Mouse (Mus musculus) cerebellum, postnatal 14 days (tissue): ENCODE data around the gene Pmel.
A peak's percentile ranks its signal among the peaks of the same experiment; 100 is the strongest.

Experiments
- DNase-seq, 2 experiments: peaks; one replicate each; pipeline ENCODE4 v3.0.0; 2021; ENCODE audit warnings: mixed read lengths in 2 of 2

The Pmel gene

DNA sequence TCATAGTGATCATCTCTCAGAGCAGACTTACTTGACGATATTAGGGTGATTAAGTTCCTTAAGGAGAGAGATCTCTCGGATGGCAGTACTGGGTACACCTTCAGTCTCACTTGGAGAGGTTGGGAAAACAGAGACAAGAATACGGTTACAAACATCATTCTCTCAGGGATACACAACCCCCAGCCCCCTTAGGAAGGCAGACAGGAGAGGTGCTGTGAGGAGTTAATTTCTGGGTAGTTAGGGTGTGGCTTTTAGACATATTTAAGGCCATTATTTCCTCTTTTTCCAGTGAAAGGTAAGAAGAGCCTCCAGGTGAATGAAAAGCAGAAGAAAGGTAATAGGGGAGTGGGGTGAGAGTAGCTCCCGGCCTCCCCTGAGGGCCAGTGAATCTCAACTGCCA lies at the start of gene Pmel:
Pmel (plus strand) TSS at position 301 of the 400 bp plus-strand sequence.
- DNase-seq, result no peak

DNA sequence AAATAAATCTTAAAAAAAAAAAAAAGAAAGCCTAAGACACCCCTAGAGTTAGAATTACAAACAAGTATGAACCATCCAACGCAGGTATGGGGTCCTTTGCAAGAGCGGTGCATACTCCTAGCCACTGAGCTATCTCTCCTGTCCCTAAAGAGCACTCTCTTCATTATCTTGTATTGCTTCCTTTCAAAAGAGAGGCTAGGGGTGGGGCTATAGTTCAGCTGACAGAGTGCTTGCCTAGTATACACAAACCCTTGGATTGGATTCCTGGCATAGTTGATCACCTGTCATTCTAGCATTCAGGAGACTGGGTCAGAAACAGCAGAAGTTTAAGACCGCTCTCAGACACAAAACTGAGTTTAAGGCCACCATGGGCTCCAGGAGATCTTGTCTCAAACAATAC lies 48.7 kb upstream of the Pmel start:
- DNase-seq, result no peak

DNA sequence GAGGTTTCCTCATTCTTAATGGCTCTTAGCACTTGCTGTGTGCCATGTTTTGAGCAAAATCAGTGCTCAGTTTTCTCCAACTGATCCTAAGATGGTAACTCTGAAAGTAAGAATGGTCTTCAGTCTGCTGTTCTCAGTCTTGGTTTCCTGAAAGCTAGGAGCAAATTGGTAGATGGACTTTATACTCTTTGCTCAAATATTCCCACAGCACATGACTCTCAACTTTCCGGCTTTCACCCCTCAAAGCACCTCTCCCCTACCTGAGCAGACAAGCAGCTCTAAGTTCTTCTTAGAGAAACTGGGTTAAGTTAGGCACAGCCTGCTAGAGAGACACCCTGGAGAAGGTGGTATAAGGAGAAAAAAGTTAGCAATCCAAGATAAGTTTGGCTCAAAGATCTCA lies 47.3 kb upstream of the Pmel start:
- DNase-seq, result no peak

DNA sequence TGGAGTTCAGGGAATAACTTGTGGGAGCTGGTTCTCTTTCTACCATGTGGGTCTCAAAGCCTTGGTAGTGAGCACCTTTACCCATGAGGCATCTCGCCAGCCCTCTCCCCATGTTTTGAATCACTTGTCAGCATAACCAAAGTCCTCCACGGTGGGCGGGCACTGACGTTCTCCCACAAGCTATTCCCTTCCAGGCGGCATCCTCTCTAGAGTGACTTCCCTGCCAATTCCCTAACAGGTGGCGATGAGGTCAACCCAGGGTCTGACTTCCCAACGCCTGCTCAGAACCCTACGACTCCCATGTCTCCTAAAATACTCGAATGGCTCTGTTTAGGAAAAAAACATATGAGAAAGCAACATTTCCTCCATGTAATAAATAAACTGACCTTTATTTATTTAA lies 46.2 kb upstream of the Pmel start:
- DNase-seq, result no peak

DNA sequence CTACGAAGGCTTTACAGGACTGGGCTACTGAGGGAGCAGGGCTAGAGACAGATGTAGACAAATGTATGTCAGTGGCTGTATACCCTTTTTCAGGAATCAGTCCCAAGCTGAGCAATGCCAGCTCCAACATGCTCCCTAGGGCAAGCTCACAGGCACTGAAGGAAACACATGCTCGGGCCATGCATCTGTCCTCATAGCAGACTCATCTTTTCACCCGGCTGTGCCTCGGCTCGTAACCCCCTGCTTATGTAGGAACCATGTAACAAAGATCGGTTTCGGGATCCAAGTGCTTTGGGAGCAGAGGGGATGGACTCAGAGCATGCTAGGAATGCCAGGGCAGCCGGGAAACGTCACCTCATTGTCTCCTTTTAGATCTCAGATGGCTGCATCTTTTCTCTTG lies 44.5 kb upstream of the Pmel start:
- DNase-seq, result no peak

DNA sequence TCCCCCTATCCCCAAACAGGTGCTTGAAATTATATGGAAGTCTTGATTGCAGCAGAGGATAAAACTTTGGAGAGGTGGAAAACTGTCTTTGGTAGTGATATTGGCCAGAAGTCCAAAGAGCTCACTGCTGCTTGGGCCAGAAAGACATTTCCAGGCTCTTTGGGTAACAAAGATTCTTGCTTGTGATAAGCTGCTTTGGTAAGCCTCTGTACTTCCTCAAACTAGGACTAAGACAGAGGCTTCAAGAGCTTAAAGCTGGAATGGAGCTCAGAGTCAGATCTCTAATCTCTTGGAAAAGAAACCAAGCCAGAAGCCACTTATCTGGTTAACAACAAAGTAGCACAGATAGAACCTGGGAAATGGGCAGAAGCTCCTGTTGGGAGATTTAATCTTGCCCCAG lies 41.5 kb upstream of the Pmel start:
- DNase-seq, result no peak

DNA sequence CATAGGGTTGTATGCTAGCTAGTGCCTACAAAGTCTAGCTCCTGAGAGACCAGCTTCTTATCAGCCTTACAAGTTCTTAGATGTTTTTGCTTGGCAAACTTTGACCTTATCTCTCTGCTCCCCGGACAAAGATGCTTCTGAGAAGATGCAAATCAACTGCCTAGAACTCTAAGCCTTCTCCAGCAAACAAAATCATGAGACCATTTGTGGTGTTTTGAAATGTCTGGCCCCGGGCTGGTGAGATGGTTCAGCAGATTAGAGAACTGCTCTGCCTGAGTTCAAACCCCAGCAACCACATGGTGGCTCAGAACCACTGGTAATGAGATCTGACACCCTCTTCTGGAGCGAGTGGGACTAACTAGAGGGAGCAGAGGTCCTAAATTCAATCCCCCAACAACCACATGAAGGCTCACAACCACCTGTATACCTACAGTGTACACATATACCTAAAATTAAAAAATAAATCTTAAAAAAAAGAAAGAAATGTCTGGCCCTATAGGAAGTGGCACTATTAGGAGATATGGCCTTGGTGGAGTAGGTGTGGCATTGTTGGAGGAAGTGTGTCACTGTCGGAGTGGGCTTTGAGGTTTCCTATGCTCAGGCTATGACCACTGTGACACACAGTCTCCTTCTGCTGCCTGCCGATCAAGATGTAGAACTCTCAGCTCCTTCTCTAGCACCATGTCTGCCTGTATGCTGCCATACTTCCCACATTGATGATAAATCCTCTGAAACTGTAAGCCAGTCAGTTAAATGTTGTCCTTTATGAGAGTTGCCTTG lies 40.4 kb upstream of the Pmel start:
- DNase-seq, result no peak

DNA sequence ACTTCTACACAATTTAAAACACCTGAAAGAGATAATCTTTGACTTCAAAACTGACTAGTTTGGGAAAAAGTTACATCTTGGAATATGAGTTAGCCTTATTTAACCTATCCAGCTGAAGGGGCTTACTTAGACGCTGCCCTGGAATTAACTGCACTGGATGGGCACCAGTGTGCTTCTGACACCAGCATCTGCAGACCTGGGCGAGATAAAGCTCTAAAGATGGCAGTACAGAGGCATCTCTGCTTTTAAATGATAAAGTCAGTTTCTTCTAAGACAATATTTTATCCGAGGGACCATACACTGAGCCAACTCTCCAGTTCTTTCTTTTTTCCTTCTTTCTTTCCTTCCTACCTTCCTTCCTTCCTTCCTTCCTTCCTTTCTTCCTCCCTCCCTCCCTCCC lies 39.2 kb upstream of the Pmel start:
- DNase-seq, result no peak

DNA sequence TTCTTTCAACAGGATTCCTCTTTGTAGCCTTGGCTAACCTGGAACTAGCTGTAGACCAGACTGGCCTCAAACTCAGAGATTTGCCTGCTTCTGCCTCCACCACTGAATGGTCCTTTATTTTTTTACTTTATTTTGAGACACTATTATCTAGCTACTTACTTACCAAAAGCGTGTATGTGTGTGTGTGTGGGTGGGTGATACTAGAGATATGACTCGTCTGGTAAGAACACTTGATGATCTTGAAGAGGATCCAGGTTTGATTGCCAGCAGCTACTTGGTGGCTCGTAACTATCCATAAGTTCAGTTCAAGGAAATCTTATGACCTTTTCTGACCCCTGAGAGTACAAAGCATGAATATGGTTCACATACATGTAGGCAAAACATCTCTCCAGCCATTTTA lies 38.7 kb upstream of the Pmel start:
- no peak for DNase-seq

DNA sequence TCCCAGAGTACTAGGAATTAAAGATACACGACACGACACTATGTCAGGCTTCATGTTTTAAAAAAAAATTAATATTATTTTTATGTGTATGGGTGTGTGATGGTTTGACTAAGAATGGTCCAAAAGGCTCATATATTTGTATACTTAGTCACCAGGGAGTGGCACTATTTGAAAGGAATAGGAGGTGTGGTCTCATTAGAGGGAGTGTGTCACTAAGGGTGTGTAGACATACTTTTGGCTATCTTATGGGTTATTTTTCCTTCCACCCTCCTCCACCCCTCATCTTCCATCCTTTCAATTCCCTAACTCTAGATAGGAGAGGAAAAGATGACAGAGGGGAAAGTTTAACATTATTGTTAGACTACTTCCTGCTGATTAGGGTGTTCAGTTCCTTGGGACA lies 38.2 kb upstream of the Pmel start:
- no peak for DNase-seq

DNA sequence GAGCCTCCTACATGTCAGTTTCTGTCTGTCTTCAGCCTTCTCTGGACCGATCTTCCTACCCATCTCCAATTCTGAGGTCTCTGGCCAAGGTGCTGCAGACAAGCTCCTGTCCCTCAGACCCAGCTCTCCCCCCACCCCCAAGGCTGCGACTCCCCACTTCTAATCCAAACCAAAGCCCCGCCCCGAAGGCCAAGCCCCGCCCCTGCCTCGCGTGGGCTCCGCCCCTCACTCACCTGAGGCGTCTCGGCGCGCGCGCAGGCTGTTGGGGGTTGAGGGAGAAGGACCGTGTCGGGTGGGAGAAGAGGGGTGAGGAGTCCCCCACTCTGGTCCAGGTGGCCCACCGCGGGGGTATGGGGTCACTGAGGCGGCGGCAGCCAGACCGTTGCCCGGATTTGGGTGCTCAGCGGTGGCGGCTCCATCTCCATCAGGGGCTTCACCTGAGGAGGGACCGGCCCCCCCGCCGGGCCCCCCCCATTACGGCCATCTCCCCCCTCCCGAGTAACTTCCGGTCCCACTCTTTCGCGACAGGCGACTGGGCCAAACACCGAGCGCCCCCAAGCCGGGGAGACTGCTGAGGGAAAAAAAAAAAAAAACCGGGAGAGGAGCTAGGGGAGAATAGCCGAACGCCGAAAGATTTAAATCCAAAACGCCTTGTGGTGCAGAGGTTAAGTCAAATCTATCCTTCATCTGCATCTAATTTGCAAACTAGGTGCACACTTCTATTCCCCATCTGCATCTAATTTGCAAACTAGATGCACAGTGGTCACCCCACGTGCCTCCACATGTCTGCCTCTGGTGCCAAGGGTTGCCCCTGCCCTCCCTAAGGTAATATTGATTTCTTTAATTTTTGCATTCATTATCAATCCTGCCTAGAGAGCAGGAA lies 35.0 kb upstream of the Pmel start:
- DNase-seq, result peak; percentile 88 to 90

DNA sequence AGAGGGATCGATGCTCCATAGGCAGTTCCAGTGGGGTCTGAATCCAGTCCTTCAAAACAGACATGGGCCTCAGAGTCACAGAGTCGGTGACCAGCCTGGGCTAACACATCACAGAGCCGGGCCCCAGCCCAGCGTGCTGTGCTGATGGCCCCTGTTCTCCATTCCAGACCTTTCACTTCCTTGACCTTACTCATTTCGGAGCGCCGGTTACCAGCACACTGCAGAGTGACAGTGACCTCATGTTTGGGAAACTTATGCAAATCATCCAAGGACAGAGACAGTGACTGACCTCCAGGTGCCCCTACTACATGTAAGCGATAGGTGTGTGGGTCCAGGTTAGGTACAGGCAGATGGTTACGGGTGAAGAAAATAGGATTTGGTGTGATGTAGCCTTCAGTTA lies 32.8 kb upstream of the Pmel start:
- DNase-seq, result no peak

DNA sequence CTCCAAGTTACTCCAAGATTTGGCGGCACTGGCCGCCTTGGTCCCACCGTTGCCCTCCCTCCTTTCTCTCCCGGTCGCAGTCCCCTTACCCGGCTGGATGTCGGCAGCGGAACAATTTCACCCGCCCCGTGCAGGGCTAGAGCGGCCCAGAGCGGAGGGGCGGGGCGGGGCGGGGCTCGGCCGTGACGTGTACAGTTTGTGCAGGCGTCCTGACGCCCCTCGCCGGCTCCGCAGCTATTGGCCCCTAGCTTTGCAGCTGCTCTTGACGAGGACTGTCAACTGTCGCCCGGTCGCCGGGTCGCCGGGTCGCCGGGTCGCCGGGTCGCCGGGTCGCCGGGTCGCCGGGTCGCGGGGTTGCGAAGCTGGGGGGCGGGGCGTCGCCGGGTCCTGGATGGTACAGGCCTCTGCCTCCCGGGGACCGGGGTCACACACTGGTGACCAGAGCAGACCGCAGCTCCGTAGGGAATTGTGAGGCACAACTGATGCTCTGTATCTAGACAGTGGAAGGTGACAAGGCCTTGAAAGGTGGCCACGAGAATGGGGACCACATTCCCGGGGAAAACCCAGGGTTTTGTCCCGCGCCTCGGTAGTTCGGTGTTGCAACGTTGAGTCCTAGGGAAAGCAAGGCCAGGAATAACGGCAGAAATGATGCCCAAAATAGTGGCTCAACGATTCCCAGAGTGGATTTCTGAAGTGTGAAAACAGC lies 30.1 kb upstream of the Pmel start, which contains the start of gene Suox:
Suox (minus strand) TSS at position 311 of the 706 bp plus-strand sequence.
- peak; percentile 85 to 90 for DNase-seq

DNA sequence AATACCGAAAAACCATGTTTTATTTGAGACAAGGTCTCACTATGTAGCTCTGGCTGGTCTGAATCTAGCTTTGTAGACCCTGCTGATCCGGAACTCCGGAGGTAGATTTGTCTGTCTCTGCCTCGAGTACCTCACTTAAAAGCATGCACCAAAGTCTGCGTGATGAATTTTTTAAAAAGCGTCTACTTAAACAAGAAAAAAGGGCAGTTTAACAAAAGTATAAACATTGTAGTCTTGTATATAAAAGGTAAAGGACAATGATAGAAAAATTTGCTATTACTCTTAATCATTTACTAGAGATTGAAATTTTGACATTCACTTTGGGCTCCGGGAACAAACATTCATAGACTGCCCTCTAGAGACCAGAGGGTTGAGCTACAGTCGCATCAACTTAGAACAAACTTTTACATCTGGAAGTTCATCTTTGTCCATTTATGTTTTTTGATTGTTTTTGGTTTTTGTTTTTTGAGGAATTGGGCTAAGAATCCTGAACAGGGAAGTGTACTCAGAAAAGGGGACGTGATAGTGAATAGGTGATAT lies 29.5 kb upstream of the Pmel start:
- DNase-seq, result peak; percentile 28 to 41

DNA sequence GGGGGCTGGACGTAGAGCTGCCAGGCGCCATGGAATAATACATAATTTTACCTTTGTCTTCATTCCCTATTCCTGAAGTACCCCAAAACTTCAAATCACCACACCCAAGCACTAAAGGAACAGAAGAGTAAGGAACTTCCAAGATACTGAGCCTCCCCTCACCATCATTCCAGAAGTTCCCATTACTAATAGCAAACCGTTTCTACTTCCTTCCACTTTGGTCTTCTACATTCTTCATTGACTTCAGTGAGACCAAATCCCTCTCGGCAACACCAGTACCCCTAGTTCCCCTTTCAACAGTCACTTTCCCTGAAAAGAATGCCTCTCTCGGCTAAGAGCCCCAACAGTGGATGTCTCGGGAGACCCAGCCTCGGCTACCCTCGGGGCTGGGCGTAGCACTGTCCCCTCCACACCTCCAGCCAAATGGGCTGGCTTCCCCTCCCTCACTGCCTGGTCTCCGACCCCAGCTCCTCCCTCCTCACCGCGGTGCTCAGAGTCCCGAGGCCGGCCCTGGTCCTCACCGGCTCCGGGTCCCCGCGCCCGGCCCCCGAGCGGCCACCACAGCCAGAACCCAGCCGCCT lies 8.5 kb upstream of the Pmel start:
- DNase-seq, result no peak

DNA sequence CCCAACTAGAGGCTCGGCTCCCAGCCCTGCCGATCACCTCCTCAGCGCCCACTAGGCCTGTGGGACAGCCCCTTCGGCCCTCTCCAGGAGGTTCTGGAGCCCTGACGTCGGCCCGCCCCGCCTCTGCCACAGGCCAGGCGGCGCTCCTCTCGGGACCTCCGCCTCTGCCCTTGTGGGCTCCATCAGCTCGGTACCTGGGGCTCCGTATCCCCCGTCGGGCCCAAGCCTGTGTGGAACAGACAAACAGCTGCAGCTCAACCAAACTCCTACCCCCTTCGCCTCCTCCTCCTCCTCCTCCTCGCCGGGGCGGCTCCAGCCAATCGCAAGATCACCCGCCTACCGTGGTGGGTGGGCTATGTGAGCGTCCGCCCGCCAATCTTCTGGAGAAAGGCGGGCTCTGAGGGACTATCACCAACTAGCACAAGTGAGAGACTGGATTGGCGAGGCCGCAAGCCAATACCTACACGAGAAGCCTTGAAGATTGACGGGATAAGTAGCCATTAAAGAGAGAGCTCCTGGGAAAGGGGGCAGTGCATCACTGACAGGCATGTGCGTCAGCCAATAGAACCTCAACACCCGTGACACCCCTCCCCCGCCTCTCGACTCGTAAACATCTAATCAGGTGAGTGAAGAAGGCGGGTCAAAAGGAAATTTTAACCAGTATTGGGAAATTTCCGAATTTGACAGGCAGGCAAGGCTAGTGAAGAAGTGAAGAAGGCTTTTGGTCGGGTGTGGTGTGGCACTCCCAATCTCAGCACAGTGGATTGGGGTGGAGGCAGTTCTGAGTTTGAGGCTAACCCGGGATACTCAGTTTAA lies 7.8 kb upstream of the Pmel start, which contains the start of gene Rab5b:
Rab5b (minus strand) TSS at position 273 of the 816 bp plus-strand sequence.
- peak; percentile 98 for DNase-seq

DNA sequence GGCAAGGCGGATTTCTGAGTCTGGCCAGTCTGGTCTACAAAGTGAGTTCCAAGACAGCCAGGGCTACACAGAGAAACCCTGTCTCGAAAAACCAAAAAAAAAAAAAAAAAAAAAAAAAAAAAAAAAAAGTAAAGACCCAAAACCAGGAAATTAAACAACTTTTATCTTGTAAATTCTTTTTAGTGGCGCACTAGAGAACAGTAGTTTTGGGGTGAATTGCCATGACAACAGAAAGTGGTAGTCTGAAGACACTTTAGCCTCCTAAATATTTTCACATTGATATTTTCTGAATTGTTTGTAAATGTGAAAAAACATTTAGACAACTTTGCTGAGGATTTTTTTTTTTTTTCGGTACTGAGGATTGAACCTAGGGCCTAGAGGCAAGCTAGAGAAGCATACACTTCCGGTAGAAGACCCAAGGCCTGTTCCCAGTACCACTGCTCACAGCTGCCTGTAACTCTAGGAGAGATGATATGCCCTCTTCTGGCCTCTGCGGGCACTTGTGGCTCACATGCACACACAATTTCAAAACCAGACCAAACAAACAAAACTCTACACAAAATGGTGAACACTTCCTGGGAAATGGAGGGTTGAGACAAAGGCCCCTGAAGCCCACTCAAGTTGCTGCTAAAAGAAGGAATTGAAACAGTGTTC lies 6.8 kb upstream of the Pmel start:
- no peak for DNase-seq

DNA sequence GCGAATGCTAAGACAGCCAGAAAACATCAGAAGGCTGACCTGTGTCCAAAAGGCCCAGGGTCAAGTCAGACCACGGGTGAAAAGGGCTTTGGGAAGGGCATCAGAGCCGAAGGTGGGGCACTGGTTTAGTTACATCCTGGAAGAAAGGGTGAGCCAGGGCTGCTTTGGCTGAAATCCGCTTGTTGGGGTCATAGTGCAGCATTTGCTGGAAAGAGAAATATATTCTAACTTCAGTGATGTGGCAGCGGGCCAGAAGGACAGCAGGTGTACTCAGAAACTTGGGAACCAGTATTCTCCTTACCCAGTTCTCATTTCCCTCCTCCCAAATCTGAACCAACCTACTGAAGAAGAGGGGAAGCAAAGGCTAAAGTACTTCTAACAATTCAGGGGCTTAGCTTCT lies 5.0 kb upstream of the Pmel start:
- DNase-seq, result peak in 1 of 2 experiments; percentile 31

DNA sequence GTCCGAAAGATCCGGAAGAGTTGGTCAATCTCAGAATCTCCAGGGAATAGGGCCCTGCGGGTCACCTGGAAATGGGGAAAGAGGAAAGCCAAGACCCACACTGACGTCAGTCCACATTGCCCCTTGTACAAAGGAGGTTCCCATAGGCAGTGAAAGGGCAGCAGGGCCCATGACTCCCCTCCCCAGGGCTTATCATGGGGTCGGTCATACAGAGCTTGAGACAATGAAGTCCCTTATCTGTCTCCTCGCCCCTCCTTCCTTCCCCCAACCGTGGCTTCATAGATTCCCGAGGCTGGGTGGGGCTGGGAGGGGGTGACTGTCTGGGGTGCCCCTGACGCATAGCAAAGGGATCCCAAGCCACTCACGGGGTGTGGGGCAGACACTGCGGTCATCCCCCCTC lies 4.4 kb upstream of the Pmel start:
- no peak for DNase-seq

DNA sequence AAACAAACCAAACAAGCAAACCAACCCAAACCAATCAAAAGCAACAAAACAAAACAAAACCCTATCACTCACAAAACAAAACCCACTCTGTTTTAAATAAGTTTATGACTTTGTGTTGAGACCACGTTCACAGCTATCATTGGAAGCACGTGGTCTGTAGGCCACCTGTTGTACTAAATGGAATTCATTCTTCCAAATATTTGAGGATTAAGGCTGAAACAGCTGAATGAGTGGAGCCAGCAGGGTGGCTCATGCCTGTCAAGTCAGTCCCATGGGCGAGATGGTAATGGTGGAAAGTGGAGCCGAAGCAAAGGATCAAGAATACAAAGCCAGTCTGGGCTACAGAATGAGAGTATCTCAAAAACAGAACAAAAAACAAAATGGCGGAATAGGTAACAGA lies 3.3 kb upstream of the Pmel start:
- no peak for DNase-seq

DNA sequence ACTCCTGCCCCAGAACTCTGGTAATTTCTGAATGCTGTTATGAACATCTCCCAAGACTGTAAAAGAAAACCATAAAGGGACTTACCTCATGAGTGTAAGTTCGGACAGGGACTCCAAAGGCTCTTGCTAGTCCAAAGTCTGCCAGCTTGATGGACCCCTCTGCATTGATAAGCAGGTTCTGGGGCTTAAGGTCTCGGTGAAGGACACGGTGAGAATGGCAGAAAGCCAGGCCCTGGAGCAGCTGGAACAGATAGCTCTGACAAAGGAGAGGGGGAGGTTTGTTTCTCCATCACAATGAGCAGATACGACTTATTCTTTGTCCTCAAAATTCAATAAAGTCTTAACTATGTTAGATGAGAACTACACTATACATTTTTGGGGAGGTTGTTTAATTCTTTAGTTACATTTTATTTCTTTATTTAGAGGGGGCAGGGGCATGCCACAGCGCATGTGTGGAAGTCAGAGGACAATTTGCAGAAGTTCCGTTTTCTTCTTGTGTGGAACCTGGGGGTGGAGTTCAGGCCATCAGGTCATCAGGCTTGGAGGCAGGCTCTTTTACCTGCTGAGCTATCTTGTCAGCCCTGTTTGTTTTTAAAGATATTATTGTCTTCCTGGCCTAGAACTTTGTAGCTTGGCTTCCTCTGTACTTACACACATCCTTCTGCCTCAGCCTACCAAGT lies 1.5 kb upstream of the Pmel start:
- no peak for DNase-seq
